8 mouse cellular contexts compared by ENCODE assay signal in the genomic region with DNA sequence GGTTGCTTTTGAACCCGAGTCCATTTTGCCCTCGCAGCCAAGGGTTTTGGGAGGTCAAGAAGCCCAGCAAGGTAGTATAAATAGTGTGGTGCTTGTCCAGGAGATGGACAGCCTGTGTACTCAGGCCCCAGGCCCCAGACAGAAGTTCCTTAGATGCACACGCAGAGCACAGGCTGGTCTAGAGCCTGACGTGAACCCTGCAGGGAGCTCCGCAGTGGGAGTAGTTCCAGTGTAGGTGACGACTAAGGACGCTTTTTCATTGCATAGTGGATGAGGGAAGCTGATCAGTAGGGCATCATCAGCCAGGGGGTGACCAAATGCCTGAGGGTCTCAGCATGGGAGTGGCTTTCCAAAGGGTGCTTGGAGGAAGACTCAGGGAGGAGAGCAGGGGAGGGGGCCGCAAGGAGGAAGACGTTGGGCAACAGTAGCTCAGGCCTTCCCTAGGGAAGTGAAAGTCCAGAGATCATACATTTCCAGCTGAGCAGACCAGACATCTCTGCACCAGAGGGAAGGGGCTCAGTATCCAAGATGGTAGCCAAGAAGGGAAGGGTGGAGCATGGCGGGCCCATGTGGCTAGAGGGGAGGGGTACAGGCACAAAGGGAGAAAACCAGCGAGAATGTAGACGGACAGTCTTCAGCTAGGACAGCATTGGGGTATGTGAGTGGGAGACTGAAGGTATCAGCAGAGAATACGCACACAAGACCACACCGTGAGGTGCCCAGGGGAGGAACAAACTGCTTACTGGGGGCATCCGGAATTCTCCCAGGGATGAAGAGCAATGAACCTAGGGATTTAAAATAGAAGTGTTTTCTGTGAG. TPM values are rescaled to one million over a fixed set of nuclear protein-coding genes. Genes with fewer than 3 reads are reported as not detected.
DNase-seq lines count a peak whose midpoint lies in the region; ATAC-seq and TF ChIP-seq lines count a peak whose summit lies in the region.

No protein-coding gene starts in this region.

- H3K4me3 ChIP-seq in testis, adult 2 months (ENCODE audit: control insufficient read depth, low read depth, low read length), result peak overlapping the region; percentile 96
- peak overlapping the region; percentile 99 for H3K4me3 ChIP-seq in liver, embryonic 11.5 days (ENCODE audit: low read depth, low read length)
- H3K4me3 ChIP-seq in stomach, postnatal 0 days (ENCODE audit: low read depth, low read length), result peak overlapping the region; percentile 98

- WGBS in liver, embryonic 11.5 days, result 34% methylated on average over 15 of the region's 15 CpGs
- WGBS in stomach, postnatal 0 days, result 30% methylated on average over 15 of the region's 15 CpGs

- peak overlapping the region; percentile 86 for H3K9ac ChIP-seq in liver, embryonic 11.5 days (ENCODE audit: low read depth, low read length)
- peak overlapping the region; percentile 84 for H3K9ac ChIP-seq in stomach, postnatal 0 days (ENCODE audit: low read length)

- TF ChIP-seq POLR2A in testis, adult 2 months (IDR thresholded peaks at IDR 0.05; ENCODE audit: control insufficient read depth, low read depth, low read length), result no peak

- no peaks in the 10 kb centered on the region for H3K9me3 ChIP-seq in liver, embryonic 11.5 days (ENCODE audit: control insufficient read depth, low read length)
- H3K9me3 ChIP-seq in stomach, postnatal 0 days (ENCODE audit: control insufficient read depth, low read length), result no peaks in the 10 kb centered on the region

- peak; percentile 44 for DNase-seq in cerebellum, adult 8-10 months
- DNase-seq in cerebellum, adult 18-20 months, result no peak
- DNase-seq in testis, postnatal 14 days (ENCODE audit: low spot score), result no peak
- DNase-seq in liver, embryonic 11.5 days (ENCODE audit: low spot score), result no peak
- no peak for DNase-seq in stomach, postnatal 0 days (ENCODE audit: low spot score)
- no peak for DNase-seq in layer of hippocampus, adult 8-10 months (ENCODE audit: low spot score in 2 of 2)
- no peak for DNase-seq in adrenal gland, postnatal 14 days

- peak; percentile 19; the same call in 1 of the 2 replicates for ATAC-seq in liver, embryonic 11.5 days (replicated peaks; ENCODE audit: low FRiP score)
- peak; percentile 10; the same call in 1 of the 2 replicates for ATAC-seq in stomach, postnatal 0 days (ENCODE audit: low FRiP score, low TSS enrichment)

- no peaks in the 10 kb centered on the region for H3K36me3 ChIP-seq in testis, adult 2 months (ENCODE audit: control insufficient read depth, insufficient read depth, low read length)
- 0 out of 2 replicates have a peak, but pooled peaks cover 2% of the 10 kb centered on the region for H3K36me3 ChIP-seq in liver, embryonic 11.5 days (ENCODE audit: control insufficient read depth, insufficient read depth, low read length)
- H3K36me3 ChIP-seq in stomach, postnatal 0 days (ENCODE audit: control insufficient read depth, insufficient read depth, low read length), result no peaks in the 10 kb centered on the region

- no peak for TF ChIP-seq EP300 in stomach, postnatal 0 days (optimal IDR thresholded peaks at IDR 0.05)

- H3K27me3 ChIP-seq in testis, adult 2 months (ENCODE audit: control insufficient read depth, insufficient read depth, low read length), result no peaks in the 10 kb centered on the region
- no peaks in the 10 kb centered on the region for H3K27me3 ChIP-seq in liver, embryonic 11.5 days (replicated peaks; ENCODE audit: control insufficient read depth, insufficient read depth, low read length)
- no peaks in the 10 kb centered on the region for H3K27me3 ChIP-seq in stomach, postnatal 0 days (ENCODE audit: control insufficient read depth, insufficient read depth, low read length)

- TF ChIP-seq CTCF in testis, adult 2 months (IDR thresholded peaks at IDR 0.05; ENCODE audit: control insufficient read depth, insufficient read depth, insufficient replicate concordance, low read depth, low read length), result no peak
- no peak for TF ChIP-seq CTCF in stomach, postnatal 0 days (IDR thresholded peaks at IDR 0.05; ENCODE audit: low read depth)

- peaks cover 10% of the 10 kb centered on the region for H3K4me1 ChIP-seq in testis, adult 2 months (ENCODE audit: control insufficient read depth, insufficient read depth, low read length)
- H3K4me1 ChIP-seq in liver, embryonic 11.5 days (replicated peaks; ENCODE audit: control insufficient read depth, insufficient read depth, low read length), result peaks cover 10% of the 10 kb centered on the region
- H3K4me1 ChIP-seq in stomach, postnatal 0 days (replicated peaks; ENCODE audit: control insufficient read depth, insufficient read depth), result 0 out of 2 replicates have a peak, but pooled peaks cover 3% of the 10 kb centered on the region

- peak overlapping the region; percentile 91 for H3K4me2 ChIP-seq in liver, embryonic 11.5 days
- peak overlapping the region; percentile 76 for H3K4me2 ChIP-seq in stomach, postnatal 0 days (replicated peaks; ENCODE audit: low read depth)

- H3K27ac ChIP-seq in testis, adult 2 months (ENCODE audit: control insufficient read depth, insufficient read depth, low read depth, low read length), result peak overlapping the region; percentile 98; the same call in 1 of the 2 replicates
- H3K27ac ChIP-seq in liver, embryonic 11.5 days (ENCODE audit: low read depth, low read length), result 0 out of 2 replicates have a peak overlapping the region, but pooled peaks have one; percentile 88
- peak overlapping the region; percentile 91 for H3K27ac ChIP-seq in stomach, postnatal 0 days (replicated peaks)

RNA-seq across cellular contexts. Expression of a gene that starts 1.1 kb away (rescaled TPM):
- polyA plus RNA-seq in testis, adult 2 months (2012; rRNA removed), result 33.9 and 36.7 TPM in 2 replicates
- polyA plus RNA-seq in liver, embryonic 11.5 days (2014; fragmentation: Nextera tagmentation; extraction: Ambion mirVana), result 48.5 and 50.5 TPM in 2 replicates
- 50.3 and 51.0 TPM in 2 replicates for polyA plus RNA-seq in stomach, postnatal 0 days (2015; fragmentation: Nextera tagmentation; extraction: Ambion mirVana)
- 10 to 100 TPM; 48.4 to 72.6 (median 64.3) TPM for total RNA-seq in layer of hippocampus, adult 8-10 months (2022)
- total RNA-seq in adrenal gland, postnatal 14 days (2021), result 27.8 and 34.1 TPM in 2 replicates

RNA-seq across cellular contexts. Expression of a gene that starts 5.9 kb away (rescaled TPM):
- polyA plus RNA-seq in testis, adult 2 months (2012; rRNA removed), result not detected in 2 replicates
- polyA plus RNA-seq in liver, embryonic 11.5 days (2014; fragmentation: Nextera tagmentation; extraction: Ambion mirVana), result 1.1 and 1.4 TPM in 2 replicates
- polyA plus RNA-seq in stomach, postnatal 0 days (2015; fragmentation: Nextera tagmentation; extraction: Ambion mirVana), result 17.6 and 22.2 TPM in 2 replicates
- not detected for total RNA-seq in layer of hippocampus, adult 8-10 months (2022)
- total RNA-seq in adrenal gland, postnatal 14 days (2021), result 6.8 TPM in 1 of 2 replicates, not detected in the other

RNA-seq across cellular contexts. Expression of a gene that starts 11.7 kb away (rescaled TPM):
- polyA plus RNA-seq in testis, adult 2 months (2012; rRNA removed), result 855 and 952 TPM in 2 replicates
- polyA plus RNA-seq in liver, embryonic 11.5 days (2014; fragmentation: Nextera tagmentation; extraction: Ambion mirVana), result 213 and 236 TPM in 2 replicates
- 85.3 and 86.9 TPM in 2 replicates for polyA plus RNA-seq in stomach, postnatal 0 days (2015; fragmentation: Nextera tagmentation; extraction: Ambion mirVana)
- 10 to 100 TPM; 57.9 to 67.0 (median 66.1) TPM for total RNA-seq in layer of hippocampus, adult 8-10 months (2022)
- total RNA-seq in adrenal gland, postnatal 14 days (2021), result 79.1 and 82.4 TPM in 2 replicates

RNA-seq across cellular contexts. Expression of a gene that starts 18.5 kb away (rescaled TPM):
- polyA plus RNA-seq in testis, adult 2 months (2012; rRNA removed), result 0.33 and 0.52 TPM in 2 replicates
- 0.16 and 0.45 TPM in 2 replicates for polyA plus RNA-seq in liver, embryonic 11.5 days (2014; fragmentation: Nextera tagmentation; extraction: Ambion mirVana)
- 0.62 and 0.83 TPM in 2 replicates for polyA plus RNA-seq in stomach, postnatal 0 days (2015; fragmentation: Nextera tagmentation; extraction: Ambion mirVana)
- 1 to 10 TPM; 2.3 to 3.5 (median 3.3) TPM for total RNA-seq in layer of hippocampus, adult 8-10 months (2022)
- total RNA-seq in adrenal gland, postnatal 14 days (2021), result 0.89 and 1.1 TPM in 2 replicates

RNA-seq across cellular contexts. Expression of a gene that starts 24.7 kb away (rescaled TPM):
- not detected in 2 replicates for polyA plus RNA-seq in testis, adult 2 months (2012; rRNA removed)
- not detected in 2 replicates for polyA plus RNA-seq in liver, embryonic 11.5 days (2014; fragmentation: Nextera tagmentation; extraction: Ambion mirVana)
- polyA plus RNA-seq in stomach, postnatal 0 days (2015; fragmentation: Nextera tagmentation; extraction: Ambion mirVana), result not detected in 2 replicates
- under 1 TPM in 3 of 4 experiments, not detected in 1; 0.27 to 0.60 (median 0.39) TPM for total RNA-seq in layer of hippocampus, adult 8-10 months (2022)
- not detected in 2 replicates for total RNA-seq in adrenal gland, postnatal 14 days (2021)
